Mouse (Mus musculus): Measurements from ENCODE around the gene Dhx40.
"Not testable (repeated sequence)": the region's sequence is repeated elsewhere in the genome, so short reads cannot be mapped to it uniquely, and the experiment has no call there.

The Dhx40 gene

GRCm38 (mm10) chr11:86752404-86752803 lies 55.1 kb downstream of the Dhx40 start:
- no peak for DNase-seq (ENCODE audit: low read depth in 1 of 2, low spot score in 2 of 2)

DNA sequence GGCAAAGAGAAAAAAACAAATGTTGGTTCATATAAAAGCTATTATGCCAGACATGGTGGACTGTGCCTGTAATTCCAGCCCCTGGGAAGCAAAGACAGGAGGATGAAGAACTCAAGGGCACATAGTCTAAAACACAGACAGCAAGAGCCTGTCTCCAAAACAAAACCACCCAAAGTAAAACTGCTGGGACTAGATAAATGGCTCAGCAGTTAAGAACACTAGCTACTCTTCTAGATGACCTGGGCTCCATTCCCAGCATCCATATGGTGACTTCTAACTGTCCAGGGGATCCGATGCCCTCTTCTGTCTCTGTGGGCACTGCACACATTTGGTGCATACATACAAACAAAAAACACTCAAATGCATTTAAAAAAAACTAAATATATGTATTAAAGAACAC lies 56.5 kb downstream of the Dhx40 start:
- no peak for DNase-seq (ENCODE audit: low read depth in 1 of 2, low spot score in 2 of 2)

DNA sequence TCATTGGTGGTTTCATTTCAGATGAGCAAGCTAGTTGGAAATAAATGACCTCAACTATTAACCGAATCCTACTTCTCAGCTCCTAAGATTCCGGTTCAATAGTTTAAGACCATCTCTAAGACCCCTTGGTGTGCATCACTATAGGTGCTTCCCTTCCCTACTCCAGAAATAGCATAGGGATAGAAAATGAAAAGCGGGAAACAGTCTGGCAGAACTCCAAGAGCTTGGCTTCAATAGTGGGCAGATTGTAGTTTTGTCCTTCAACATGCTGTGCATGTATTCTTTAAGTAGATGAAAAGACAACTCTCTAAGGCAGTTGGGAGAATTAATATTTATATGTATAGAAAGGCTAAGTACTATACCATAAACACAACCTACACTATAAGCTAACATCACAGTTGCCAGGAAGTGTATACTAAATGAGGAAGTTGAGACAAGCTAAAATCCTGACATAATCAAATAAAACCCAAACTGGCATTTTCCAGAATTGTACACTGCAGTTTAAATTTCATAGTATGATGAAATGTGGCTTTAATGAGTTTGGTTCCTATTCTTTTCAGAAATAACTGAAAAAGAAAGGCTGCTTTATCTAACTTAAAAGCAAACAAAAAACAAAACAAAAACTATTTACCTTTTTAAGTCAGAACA lies 57.6 kb downstream of the Dhx40 start:
- no peak for DNase-seq (ENCODE audit: low read depth in 1 of 2, low spot score in 2 of 2)

- no peak for DNase-seq (ENCODE audit: low read depth in 1 of 2, low spot score in 2 of 2)
Measured at GRCm38 (mm10) chr11:86745634-86746404, 61.7 kb downstream of the Dhx40 start.

GRCm38 (mm10) chr11:86742605-86743004 lies 64.9 kb downstream of the Dhx40 start:
- no peak for DNase-seq (ENCODE audit: low read depth in 1 of 2, low spot score in 2 of 2)

DNA sequence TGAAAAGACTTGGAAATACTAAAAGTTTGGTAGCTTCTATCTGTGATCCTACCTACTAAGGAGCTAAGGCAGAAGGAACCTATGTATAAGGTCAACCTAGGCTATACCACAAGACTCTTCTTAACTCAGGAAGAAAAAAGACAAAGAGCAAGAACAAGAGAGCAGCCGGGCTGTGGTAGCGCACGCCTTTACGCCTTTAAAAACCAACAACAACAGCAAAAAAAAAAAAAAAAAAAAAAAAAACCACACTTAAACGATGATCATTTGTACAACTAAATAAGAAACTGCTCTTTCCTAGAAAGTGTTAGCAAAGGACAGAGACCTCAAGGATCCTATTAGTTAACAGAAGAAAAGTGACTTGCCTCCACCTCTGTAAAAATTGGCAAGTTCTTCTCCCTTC lies 66.0 kb downstream of the Dhx40 start:
- no peak for DNase-seq (ENCODE audit: low read depth in 1 of 2, low spot score in 2 of 2)

GRCm38 (mm10) chr11:86739470-86739869 lies 68.1 kb downstream of the Dhx40 start:
- no peak for DNase-seq (ENCODE audit: low read depth in 1 of 2, low spot score in 2 of 2)

DNA sequence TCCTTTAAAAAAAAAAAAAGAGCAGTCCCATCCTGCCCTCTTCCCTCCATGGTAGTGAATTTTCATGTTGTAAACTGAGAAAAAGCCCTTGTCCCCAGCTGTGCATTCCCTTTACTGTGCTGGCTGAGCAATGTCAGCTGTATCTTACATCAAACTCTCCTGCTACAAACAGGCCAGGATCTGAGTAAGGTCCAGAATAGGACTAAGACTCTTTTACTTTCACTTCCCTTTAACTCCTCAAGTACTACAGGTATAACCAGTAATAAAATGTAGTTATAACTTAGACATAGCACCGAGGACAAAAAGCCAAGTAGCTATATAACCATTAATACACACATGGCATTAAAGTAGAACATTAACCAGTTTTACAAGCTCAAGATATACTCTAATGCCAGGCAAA lies 68.6 kb downstream of the Dhx40 start:
- no peak for DNase-seq (ENCODE audit: low read depth in 1 of 2, low spot score in 2 of 2)

- not testable (repeated sequence) for DNase-seq (ENCODE audit: low read depth in 1 of 2, low spot score in 2 of 2)
Measured at GRCm38 (mm10) chr11:86738308-86738707, 69.2 kb downstream of the Dhx40 start.

DNA sequence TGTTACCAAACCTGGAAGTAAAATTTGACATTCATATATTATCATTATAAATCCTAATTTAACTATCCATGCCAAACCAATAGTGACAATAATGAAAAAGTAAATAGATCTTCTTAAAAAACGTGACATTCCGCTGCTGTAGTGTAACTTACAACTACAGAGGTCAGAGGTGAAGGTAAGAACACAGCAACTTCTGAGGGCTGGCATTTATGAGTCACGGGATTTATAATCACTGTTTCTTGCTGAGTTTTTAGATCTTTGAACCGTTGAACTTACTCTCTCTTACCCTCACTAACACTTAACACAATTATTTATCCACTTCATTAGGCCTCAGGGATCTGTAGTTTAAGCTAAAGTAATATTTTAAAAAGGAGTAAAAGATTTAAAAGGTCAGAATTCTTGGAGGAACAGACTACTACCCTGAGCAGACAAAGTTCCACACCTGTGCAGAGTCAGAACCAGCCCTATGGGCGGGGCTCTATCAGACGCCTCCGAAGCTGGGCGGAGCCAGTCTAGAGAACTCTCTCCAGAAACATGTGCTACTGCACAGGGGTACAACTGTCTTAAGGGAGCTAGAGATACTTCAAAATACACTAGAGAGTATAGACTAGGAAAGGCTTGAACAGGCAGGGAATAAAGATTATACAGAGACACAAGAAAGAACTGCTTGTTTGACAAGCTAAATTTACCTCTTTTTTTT lies 70.1 kb downstream of the Dhx40 start:
- DNase-seq (ENCODE audit: low read depth in 1 of 2, low spot score in 2 of 2) = no peak

DNA sequence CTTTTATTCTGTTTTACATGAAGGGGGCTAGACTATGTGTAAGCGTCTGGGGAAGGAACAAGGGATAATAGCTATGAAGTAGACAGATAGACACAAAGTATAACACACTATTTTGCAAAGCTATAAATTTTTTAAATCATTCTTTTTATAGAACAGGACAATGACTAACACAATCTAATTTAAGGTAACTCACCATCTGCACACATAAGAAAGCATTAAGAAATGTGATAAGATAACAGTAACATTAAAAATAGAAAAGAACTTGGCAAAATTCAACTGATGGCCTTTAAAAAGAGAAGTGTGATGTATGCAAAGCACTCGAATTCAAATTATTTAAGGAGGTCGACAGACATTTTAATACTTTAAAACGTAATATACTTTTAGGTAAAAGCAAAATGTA lies 72.6 kb downstream of the Dhx40 start:
- no peak for DNase-seq (ENCODE audit: low read depth in 1 of 2, low spot score in 2 of 2)

DNA sequence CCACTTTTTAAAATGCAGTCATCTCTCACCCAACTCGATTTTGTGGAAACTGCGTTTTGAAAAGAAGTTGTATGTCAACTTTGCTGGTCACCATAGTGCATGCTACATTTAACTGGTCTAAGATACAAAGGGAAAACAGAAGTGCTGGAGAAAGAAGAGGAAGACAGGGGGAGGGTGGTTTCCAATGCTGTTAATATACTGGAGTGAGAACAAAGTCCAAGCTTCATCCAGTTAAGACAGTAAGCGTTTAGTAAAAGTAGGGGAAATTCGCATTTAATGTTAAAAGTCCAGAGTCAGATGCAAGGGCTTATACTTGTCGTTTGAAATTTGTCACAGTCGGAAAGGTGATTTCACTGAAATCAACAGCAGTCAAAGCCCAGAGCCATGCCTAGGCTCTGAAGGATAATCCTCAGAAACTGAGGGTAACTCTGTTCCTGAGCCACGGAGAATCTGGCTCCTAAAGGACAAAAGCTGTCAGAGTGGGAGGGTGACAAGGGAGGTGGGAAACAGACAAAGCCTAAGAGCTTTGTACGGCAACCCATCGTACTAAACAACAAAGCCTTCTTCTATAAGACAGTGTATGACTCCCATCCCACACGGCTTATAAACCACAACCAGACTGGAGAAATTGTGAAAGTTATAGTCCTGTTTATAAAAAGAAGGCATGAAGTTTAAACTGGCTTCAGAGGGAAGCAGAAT lies 73.2 kb downstream of the Dhx40 start:
- no peak for DNase-seq (ENCODE audit: low read depth in 1 of 2, low spot score in 2 of 2)

GRCm38 (mm10) chr11:86731443-86731842 lies 76.1 kb downstream of the Dhx40 start:
- no peak for DNase-seq (ENCODE audit: low read depth in 1 of 2, low spot score in 2 of 2)

- DNase-seq (ENCODE audit: low read depth in 1 of 2, low spot score in 2 of 2) = no peak
Measured at GRCm38 (mm10) chr11:86725607-86726006, 81.9 kb downstream of the Dhx40 start.

GRCm38 (mm10) chr11:86724982-86725381 lies 82.6 kb downstream of the Dhx40 start:
- no peak for DNase-seq (ENCODE audit: low read depth in 1 of 2, low spot score in 2 of 2)

DNA sequence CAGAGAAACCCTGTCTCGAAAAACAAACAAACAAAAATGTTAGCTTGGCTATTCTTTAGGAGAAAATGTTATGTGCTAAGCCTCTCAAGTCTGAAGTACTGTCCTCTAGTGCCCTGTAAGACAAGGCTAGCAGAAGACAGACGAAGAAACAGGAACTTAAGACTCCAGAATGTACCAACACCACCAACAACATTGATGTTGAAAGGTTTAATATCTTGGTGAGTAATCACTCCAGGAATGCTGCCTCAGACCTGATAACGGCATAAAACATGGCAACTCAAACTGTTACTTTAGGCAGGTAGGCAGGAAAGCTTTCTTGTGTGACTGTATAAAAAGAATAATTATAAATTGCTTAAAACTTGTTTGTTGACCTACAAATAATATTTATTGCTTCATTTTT lies 83.5 kb downstream of the Dhx40 start:
- no peak for DNase-seq (ENCODE audit: low read depth in 1 of 2, low spot score in 2 of 2)

DNA sequence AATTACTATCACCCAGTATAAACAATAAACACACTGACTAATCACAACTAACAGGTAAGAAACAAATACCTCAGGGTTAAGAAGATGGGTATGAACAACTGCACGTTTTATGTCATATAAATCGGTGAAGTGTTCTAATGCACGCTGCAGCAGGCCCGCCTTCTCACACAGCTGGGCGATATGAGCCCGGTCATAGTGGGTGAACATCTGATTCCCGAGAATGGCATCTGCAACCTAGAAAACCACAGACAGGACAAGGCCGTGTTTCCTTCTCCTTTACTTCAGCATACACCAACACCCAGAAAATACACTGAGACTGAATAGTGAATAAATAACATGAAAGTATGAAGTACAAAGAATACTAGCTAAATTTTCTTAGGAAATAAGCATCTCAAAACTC lies 88.2 kb downstream of the Dhx40 start:
- DNase-seq (ENCODE audit: low read depth in 1 of 2, low spot score in 2 of 2) = no peak

Data from monocyte, adult 2 months (primary cell).